Mouse (Mus musculus): ENCODE data around the gene Pparg.
A peak's percentile ranks its signal among the peaks of the same experiment; 100 is the strongest.

Pparg gene

DNA sequence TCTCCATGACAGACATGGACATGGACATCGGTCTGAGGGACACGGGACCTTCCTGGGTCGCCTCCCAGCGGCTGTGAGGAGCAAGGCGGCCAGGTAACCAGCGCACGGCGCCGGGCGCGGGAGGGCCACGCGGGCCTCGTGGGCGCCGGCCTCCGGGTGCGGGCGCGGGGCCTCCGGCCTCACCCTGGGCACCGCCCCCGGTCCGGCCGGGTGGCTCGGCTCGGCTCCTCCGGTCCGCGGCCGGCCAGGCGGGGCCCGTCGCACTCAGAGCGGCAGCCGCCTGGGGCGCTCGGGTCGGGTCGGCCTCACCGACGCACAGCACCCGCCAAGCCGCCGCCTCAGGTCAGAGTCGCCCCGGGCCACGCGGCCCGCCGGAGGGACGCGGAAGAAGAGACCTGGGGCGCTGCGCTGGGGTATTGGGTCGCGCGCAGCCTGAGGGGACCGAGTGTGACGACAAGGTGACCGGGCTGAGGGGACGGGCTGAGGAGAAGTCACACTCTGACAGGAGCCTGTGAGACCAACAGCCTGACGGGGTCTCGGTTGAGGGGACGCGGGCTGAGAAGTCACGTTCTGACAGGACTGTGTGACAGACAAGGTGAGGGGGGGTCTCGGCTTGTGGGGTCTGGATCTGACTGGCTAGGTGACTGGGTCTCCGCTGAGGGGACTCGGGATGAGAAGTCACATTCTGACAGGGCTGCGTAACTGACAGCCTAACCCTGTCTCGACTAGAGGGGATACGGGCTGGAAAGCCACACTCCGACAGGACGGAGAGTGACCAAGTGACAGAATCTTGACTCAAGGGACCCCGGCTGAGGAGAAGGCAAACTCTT is at the start of gene Pparg:
Pparg (plus strand) TSS at position 176 of the 830 bp plus-strand sequence.
- peak; percentile 48 to 68 for DNase-seq

DNA sequence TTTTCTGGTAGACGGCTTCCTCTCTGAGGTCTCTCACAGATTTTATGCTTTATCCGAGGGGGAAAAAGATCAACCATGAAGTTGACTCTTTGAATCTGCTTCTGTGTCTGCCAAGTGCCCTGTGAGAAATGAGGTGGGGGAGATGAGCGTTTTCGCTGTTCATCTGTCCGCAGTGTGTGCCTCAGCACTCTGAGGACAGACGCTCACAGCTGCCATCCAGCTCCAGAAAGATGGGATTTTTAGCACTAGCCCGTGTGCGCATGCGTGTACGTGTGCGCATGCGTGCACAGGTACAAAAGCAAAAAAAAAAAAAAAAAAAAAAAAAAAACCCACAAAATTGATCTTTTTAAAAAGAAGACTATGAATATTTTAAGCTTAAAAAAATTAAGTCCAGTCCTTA is 48.0 kb upstream of the Pparg start:
- DNase-seq = no peak

DNA sequence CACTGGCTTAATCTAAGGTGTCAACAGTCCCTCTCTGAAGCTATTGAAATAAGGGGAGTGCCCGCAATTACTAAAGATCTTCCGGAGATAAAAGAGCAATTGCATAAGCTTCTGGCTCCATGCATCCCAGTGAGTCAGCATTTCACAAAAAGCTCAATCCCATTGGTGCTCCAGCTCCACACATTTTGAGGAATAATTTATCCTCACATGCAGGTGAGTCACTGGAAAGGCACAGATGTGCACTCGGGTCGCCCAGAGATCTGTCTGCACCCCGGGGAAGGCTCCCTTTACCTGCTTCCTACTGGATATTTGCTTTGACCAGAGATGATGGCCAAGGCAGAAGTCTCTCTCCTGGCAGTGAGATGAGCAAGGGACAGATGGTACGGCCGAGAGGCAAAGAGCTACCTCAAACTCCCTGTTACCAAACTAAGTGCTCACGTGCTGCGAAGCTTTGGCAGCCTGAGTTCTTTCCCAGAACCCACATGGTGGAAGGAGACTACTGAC is 47.5 kb upstream of the Pparg start:
- no peak for DNase-seq

- DNase-seq = no peak
Observed at GRCm38 (mm10) chr6:115313910-115314309, 46.8 kb upstream of the Pparg start.

DNA sequence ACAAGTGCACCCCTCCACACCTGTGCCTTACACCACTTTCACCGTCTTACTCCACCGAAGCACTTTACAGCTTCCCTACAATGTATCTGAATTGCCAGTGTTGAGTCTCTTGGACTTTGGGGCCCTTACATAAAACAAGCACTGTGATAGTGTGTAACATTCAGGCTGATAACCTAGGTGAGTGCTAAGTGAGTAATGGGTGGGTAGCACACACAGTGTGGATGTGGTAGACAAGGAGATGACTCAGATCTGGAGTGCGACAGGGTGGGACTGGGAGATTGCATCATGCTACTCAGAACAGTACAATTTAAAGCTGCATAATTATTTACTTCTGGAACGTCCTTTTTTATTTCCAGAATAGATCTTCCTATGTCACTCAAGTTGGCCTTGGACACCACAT is 45.0 kb upstream of the Pparg start:
- no peak for DNase-seq

GRCm38 (mm10) chr6:115316811-115317221 is 43.9 kb upstream of the Pparg start:
- DNase-seq = peak in 1 of 2 experiments; percentile 7

GRCm38 (mm10) chr6:115318811-115319210 is 41.9 kb upstream of the Pparg start:
- DNase-seq = no peak

DNA sequence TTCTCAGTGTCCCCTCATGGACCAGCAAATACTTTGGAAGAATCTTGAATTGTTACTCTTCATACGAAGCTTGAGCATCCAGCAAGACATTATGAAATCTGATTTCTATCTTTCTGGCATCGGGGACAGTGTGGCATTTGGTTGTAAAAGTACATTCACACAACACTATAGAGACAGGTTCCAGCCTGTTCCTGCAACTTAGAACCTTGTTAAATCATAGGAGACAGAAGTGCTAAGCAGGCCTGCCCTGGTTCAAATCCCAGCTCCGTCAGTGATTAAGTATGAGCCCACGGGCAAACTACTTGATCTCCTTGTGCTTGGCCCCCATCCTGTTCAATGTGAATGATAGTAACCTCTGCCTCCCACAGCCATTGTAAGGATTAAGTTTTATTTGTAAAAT is 41.1 kb upstream of the Pparg start:
- no peak for DNase-seq

DNA sequence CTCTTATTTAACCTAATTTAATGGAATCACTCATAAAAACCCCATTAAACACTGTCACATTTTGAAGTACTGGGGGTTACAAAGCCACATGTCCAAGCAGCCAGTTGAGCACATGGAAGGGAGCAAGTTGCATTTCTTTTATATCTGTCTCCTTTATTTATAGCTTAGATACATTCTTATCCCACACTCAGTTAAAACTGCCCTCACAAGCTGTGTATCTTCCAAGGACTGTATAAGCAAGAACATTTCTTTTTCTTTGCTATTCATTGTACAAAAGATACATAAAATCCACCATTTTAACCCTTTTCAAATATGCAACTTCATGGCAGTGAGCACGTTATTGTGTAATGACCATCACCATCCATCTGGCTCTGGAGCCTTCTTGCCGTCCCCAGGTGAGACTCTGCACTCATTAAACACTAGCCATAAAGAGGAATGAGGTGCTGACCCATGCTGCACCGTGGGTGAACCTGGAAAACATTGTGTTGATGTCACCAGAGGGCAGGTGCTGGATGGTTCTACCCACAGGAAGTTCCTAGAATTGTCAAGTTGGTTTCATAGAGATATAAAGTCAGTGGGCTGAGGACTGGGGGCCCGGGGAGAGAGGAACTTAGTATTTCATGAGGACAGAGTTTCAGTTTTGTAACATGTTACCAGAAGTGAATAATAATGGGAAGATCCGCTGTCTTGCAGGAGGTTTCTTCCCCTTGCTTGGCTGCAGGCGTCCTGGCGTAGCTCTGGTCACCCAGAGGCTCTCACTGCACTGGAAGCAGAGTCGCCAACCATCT is 39.6 kb upstream of the Pparg start:
- no peak for DNase-seq

DNA sequence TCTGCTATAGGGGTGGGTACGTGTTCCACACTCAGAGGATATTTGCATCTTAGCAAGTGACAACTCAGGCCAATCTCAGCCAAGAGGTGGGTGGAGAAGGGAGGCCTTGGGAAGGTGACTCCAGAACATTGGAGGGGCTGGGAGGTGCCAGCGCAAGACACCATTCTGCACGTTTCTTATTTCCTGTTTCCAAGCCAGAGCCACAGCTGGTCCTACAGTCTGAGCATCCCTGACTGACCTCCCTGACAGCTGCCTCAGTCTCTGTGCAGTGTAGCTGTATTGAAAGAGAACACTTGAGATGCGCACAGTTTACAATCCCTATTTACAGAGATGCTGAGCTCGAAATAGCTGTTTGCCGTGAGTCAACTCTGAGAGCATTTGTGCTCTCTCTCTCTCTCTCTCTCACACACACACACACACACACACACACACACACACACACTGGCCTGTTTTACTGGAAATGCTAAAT is 38.8 kb upstream of the Pparg start:
- no peak for DNase-seq

GRCm38 (mm10) chr6:115322956-115323355 is 37.8 kb upstream of the Pparg start:
- DNase-seq = no peak

DNA sequence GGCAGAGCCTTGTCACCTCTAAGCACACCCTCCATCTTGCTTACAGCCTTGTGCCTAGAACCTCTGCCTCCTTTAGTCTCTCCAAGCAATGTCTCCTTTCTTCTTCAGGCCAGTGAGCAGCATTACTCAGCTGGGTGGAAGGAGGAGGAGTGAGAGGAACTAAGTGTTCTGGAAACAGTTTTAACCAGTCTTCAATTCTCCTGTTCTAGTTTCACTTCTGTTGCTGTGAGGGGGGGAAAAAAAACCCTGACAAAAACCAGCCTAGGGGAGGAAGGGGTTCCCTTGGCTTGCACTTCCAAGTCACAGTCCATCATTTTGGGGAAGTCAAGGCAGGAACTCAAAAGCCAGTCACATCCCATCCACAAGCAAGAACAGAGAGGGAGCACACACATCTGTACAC is 29.8 kb upstream of the Pparg start:
- DNase-seq = no peak

GRCm38 (mm10) chr6:115333099-115333694 is 27.6 kb upstream of the Pparg start:
- no peak for DNase-seq

GRCm38 (mm10) chr6:115335536-115335935 is 25.2 kb upstream of the Pparg start:
- DNase-seq = no peak

- no peak for DNase-seq
Observed at GRCm38 (mm10) chr6:115340084-115340483, 20.7 kb upstream of the Pparg start.

GRCm38 (mm10) chr6:115343096-115343495 is 17.7 kb upstream of the Pparg start:
- DNase-seq = no peak

- no peak for DNase-seq
Observed at GRCm38 (mm10) chr6:115343570-115343969, 17.2 kb upstream of the Pparg start.

- DNase-seq = no peak
Observed at GRCm38 (mm10) chr6:115344101-115344500, 16.6 kb upstream of the Pparg start.

- DNase-seq = no peak
Observed at GRCm38 (mm10) chr6:115344513-115344912, 16.2 kb upstream of the Pparg start.

GRCm38 (mm10) chr6:115345013-115345412 is 15.7 kb upstream of the Pparg start:
- no peak for DNase-seq

GRCm38 (mm10) chr6:115349641-115350464 is 10.9 kb upstream of the Pparg start:
- no peak for DNase-seq

Data from kidney, postnatal 25 days (tissue).